Mouse (Mus musculus): ENCODE results near the gene Rpl22l1. TPM values are rescaled to one million over a fixed set of nuclear protein-coding genes. Genes with fewer than 3 reads are reported as not detected.
A peak's percentile ranks its signal among the peaks of the same experiment; 100 is the strongest.

Gene Rpl22l1
- polyA plus RNA-seq, 1 experiment, result 163 TPM

DNA sequence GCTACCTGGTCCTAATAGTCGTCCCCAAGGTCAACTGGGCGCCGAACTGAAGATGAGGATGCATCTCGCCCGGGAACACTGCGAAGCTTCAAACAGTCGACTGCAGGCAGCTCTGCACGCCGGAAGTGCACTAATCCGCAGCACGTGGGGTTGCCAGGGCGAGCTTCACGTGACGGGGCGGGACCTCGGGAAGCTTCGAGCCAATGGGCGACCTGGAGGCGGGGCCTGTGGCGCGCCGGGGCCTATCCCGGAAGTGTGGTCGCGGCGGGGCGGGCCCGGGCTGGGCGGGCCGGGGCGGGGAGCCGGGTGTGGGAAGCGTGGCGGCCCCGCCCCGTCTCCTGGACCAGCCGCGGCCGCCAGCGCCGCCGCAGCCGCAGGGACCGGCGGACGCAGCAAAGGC lies 24.2 kb upstream of the Rpl22l1 start, which contains the start of gene Eif5a2:
Gene Eif5a2 (plus strand): TSS at position 283 of the 400 bp plus-strand sequence.
- Histone ChIP-seq H3K4me3 (ENCODE audit: insufficient read depth, low read length) (peak within 1 kb of the TSS; percentile 11), H3K27ac (ENCODE audit: insufficient read depth, low read length) (no peak within 1 kb of the TSS), H3K4me1 (ENCODE audit: control insufficient read depth, insufficient read depth, low read length) (0 out of 2 replicates have a peak, but pooled peaks cover 1% of the 10 kb centered on the region)
- TF ChIP-seq POLR2A (IDR thresholded peaks at IDR 0.05; ENCODE audit: extremely low read depth, insufficient read depth, low read length), result peak; percentile 30; the same call in 1 of the 2 replicates
- TF ChIP-seq CTCF (IDR thresholded peaks at IDR 0.05; ENCODE audit: extremely low read depth, insufficient read depth, low read length), result no peak

DNA sequence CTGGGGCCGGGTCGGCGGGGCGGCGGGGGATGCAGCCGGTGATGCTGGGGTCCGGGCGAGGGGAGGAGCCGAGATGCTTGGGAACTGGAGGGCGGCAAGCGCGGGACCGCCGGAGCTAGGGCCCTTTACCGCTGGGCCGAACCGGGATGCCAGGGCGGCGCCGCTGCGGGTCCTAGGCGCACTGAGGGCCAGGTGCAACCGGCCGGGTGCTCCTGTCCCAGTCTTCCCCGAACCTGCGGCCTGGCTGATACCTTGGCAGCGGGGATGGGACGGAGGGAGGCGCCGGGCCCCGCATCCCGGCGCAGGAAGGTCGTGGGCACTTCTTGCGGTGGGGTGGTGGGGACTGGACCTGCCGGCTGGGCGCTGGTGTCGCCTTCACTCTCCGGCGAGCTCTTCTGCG lies 23.8 kb upstream of the Rpl22l1 start:
- Histone ChIP-seq H3K4me3 (ENCODE audit: insufficient read depth, low read length) (peak overlapping the region; percentile 11), H3K4me1 (ENCODE audit: control insufficient read depth, insufficient read depth, low read length) (0 out of 2 replicates have a peak, but pooled peaks cover 1% of the 10 kb centered on the region), H3K27ac (ENCODE audit: insufficient read depth, low read length) (no peak overlapping the region)
- TF ChIP-seq CTCF (IDR thresholded peaks at IDR 0.05; ENCODE audit: extremely low read depth, insufficient read depth, low read length), result no peak
- no peak for TF ChIP-seq POLR2A (IDR thresholded peaks at IDR 0.05; ENCODE audit: extremely low read depth, insufficient read depth, low read length)

DNA sequence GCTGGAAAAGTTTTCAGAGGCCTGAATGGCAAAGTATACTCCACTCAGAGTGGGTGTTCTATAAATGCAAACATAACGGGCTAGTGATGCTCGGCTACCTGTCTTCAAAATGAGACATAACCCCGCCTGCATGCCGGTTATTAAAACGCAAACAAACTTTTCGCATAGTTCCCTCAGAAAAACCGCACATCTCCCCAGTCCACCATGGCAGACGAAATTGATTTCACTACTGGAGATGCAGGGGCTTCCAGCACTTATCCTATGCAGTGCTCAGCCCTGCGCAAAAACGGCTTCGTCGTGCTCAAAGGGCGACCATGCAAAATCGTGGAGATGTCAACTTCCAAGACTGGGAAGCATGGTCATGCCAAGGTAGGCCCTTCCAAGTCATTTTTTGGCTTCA lies 23.4 kb upstream of the Rpl22l1 start:
- TF ChIP-seq CTCF (IDR thresholded peaks at IDR 0.05; ENCODE audit: extremely low read depth, insufficient read depth, low read length) (no peak), POLR2A (IDR thresholded peaks at IDR 0.05; ENCODE audit: extremely low read depth, insufficient read depth, low read length) (no peak)
- Histone ChIP-seq H3K4me1 (ENCODE audit: control insufficient read depth, insufficient read depth, low read length) (0 out of 2 replicates have a peak, but pooled peaks cover 1% of the 10 kb centered on the region), H3K27ac (ENCODE audit: insufficient read depth, low read length) (no peak overlapping the region), H3K4me3 (ENCODE audit: insufficient read depth, low read length) (peak overlapping the region; percentile 11)

DNA sequence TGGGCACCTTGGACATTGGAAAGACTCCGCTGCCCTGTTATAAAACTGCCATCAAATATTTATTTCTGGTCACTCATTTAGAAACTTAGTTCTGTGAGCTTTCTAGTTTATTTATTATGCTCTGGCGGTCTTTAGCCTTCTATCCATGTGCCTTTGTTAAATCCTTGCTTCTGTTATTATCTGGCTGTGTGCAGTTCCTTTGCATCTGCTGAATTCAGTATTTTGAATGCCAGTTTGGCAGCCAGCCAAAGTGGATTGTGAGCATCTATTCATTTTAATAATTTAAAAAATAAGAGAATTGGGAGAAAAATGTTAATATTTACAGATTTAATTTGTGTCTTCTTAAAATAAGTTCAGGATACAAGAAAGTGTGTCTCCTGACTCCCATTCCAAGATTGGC lies 21.1 kb upstream of the Rpl22l1 start:
- no peak overlapping the region for H3K4me3 ChIP-seq (ENCODE audit: insufficient read depth, low read length)

GRCm38 (mm10) chr3:28794835-28795234 lies 10.4 kb upstream of the Rpl22l1 start:
- no peak overlapping the region for H3K4me3 ChIP-seq (ENCODE audit: insufficient read depth, low read length)
- TF ChIP-seq POLR2A (IDR thresholded peaks at IDR 0.05; ENCODE audit: extremely low read depth, insufficient read depth, low read length), result no peak
- no peak for TF ChIP-seq CTCF (IDR thresholded peaks at IDR 0.05; ENCODE audit: extremely low read depth, insufficient read depth, low read length)
- no peak overlapping the region for H3K27ac ChIP-seq (ENCODE audit: insufficient read depth, low read length)
- no peaks in the 10 kb centered on the region for H3K4me1 ChIP-seq (ENCODE audit: control insufficient read depth, insufficient read depth, low read length)

More for the DNA sequence above, 21.1 kb upstream of the Rpl22l1 start:
- H3K4me1 ChIP-seq (ENCODE audit: control insufficient read depth, insufficient read depth, low read length), result 0 out of 2 replicates have a peak, but pooled peaks cover 1% of the 10 kb centered on the region
- TF ChIP-seq POLR2A (IDR thresholded peaks at IDR 0.05; ENCODE audit: extremely low read depth, insufficient read depth, low read length), result no peak
- no peak for TF ChIP-seq CTCF (IDR thresholded peaks at IDR 0.05; ENCODE audit: extremely low read depth, insufficient read depth, low read length)
- H3K27ac ChIP-seq (ENCODE audit: insufficient read depth, low read length), result no peak overlapping the region

- H3K27ac ChIP-seq (ENCODE audit: insufficient read depth, low read length), result no peak overlapping the region
- H3K4me1 ChIP-seq (ENCODE audit: control insufficient read depth, insufficient read depth, low read length), result no peaks in the 10 kb centered on the region
- no peak overlapping the region for H3K4me3 ChIP-seq (ENCODE audit: insufficient read depth, low read length)
- no peak for TF ChIP-seq POLR2A (IDR thresholded peaks at IDR 0.05; ENCODE audit: extremely low read depth, insufficient read depth, low read length)
- TF ChIP-seq CTCF (IDR thresholded peaks at IDR 0.05; ENCODE audit: extremely low read depth, insufficient read depth, low read length), result no peak
Measured at GRCm38 (mm10) chr3:28808039-28808643, 2.9 kb downstream of the Rpl22l1 start.

DNA sequence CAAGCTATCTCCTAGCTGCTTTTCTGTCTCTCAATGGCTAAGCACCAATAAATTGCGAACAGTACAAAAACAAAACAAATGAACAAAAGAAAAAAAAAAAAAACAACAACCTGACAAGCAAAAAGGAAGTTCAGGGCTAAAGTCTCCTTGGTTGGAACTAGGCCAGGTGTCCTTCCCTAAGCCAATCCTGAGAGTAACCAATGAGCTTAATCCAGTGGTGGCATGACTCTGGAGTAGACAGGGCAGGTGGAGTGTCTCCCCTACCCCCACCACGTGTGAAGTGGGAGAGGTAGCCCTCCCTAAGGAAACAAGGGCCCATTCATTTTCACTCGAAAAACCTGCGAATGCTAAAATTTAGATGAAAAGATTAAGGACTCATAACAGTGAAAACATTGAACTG lies 6.2 kb downstream of the Rpl22l1 start:
- no peak overlapping the region for H3K27ac ChIP-seq (ENCODE audit: insufficient read depth, low read length)
- no peaks in the 10 kb centered on the region for H3K4me1 ChIP-seq (ENCODE audit: control insufficient read depth, insufficient read depth, low read length)
- TF ChIP-seq CTCF (IDR thresholded peaks at IDR 0.05; ENCODE audit: extremely low read depth, insufficient read depth, low read length) (no peak), POLR2A (IDR thresholded peaks at IDR 0.05; ENCODE audit: extremely low read depth, insufficient read depth, low read length) (no peak)
- H3K4me3 ChIP-seq (ENCODE audit: insufficient read depth, low read length), result no peak overlapping the region

GRCm38 (mm10) chr3:28814361-28814760 lies 9.1 kb downstream of the Rpl22l1 start:
- Histone ChIP-seq H3K4me3 (ENCODE audit: insufficient read depth, low read length) (no peak overlapping the region), H3K4me1 (ENCODE audit: control insufficient read depth, insufficient read depth, low read length) (no peaks in the 10 kb centered on the region), H3K27ac (ENCODE audit: insufficient read depth, low read length) (no peak overlapping the region)
- TF ChIP-seq POLR2A (IDR thresholded peaks at IDR 0.05; ENCODE audit: extremely low read depth, insufficient read depth, low read length) (no peak), CTCF (IDR thresholded peaks at IDR 0.05; ENCODE audit: extremely low read depth, insufficient read depth, low read length) (0 out of 2 replicates have a peak, but pooled peaks have one; percentile 0)

DNA sequence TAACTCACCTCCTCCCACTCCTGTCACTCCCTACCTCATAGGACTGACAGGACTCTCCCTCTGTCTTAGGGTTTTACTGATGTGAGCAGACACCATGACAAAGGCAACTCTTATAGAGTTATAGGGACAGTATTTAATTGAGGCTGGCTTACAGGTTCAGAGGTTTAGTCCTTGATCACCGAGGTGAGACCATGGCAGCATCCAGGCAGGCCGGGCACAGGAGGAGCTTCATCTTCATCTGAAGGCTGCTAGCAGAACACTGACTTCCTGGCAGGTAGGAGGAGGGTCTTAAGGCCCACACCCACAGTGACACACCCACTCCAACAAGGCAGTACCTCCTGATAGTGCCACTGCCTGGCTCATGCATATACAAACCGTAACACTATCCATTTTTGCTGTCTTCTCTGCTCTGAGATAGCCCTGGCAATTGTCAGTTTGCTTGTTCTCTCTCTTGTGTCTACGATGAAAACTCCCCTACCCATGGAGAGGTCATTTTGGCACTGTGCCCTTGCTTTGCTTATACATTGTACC lies 10.8 kb downstream of the Rpl22l1 start:
- no peak overlapping the region for H3K4me3 ChIP-seq (ENCODE audit: insufficient read depth, low read length)
- H3K27ac ChIP-seq (ENCODE audit: insufficient read depth, low read length), result no peak overlapping the region
- H3K4me1 ChIP-seq (ENCODE audit: control insufficient read depth, insufficient read depth, low read length), result no peaks in the 10 kb centered on the region
- TF ChIP-seq POLR2A (IDR thresholded peaks at IDR 0.05; ENCODE audit: extremely low read depth, insufficient read depth, low read length), result no peak
- no peak for TF ChIP-seq CTCF (IDR thresholded peaks at IDR 0.05; ENCODE audit: extremely low read depth, insufficient read depth, low read length)

GRCm38 (mm10) chr3:28826272-28826671 lies 21.0 kb downstream of the Rpl22l1 start:
- H3K27ac ChIP-seq (ENCODE audit: insufficient read depth, low read length), result no peak overlapping the region
- TF ChIP-seq POLR2A (IDR thresholded peaks at IDR 0.05; ENCODE audit: extremely low read depth, insufficient read depth, low read length) (no peak), CTCF (IDR thresholded peaks at IDR 0.05; ENCODE audit: extremely low read depth, insufficient read depth, low read length) (no peak)
- no peak overlapping the region for H3K4me3 ChIP-seq (ENCODE audit: insufficient read depth, low read length)
- no peaks in the 10 kb centered on the region for H3K4me1 ChIP-seq (ENCODE audit: control insufficient read depth, insufficient read depth, low read length)

All from cortical plate, adult 2 months (tissue).